Mouse (Mus musculus) right cerebral cortex, postnatal 25 days (tissue): ENCODE results near the gene Moap1.

Experiments
- DNase-seq: peaks from one replicate; pipeline ENCODE4 v3.0.0; 2022

Gene Moap1

DNA sequence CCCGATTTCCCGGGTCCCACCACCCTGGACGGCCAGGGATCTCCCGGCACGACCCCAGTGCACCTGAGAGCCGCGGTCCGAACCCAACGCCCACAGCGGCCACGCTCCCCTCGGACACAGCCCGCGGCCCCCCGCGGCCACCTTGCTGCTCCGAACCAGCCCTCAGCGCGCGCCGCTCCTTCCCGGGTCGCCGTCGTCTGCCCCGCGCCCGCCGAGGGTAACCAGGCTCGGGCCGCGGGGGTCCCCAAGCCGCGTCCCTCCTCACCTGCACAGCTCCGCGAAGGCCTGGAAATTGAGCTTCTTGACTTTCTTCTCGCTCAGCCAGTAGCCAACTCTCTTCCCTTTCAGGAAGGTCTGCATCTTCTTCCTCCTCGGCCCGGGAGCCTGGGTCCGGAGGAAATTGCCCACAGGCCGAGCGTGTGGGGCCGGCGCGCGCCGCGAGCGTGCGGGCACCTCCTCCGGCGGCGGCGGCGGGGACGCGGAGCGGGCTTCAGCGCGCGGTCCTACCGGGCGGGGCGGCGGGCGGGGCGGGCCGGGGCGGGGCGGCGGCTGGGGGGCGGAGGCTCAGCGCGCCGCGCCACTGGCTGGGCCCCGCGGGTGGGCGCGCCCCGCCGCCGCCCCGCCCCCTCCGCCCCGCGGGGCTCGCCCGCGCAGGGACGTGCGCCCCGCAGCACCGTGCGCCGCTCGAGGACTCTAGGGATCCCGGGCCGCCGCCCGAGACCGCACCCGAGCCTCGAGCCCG, 38.8 kb downstream of the Moap1 start, which contains the start of gene Itpk1:
Itpk1 (minus strand) TSS at position 474 of the 742 bp plus-strand sequence.
- DNase-seq, result peak; percentile 70

DNA sequence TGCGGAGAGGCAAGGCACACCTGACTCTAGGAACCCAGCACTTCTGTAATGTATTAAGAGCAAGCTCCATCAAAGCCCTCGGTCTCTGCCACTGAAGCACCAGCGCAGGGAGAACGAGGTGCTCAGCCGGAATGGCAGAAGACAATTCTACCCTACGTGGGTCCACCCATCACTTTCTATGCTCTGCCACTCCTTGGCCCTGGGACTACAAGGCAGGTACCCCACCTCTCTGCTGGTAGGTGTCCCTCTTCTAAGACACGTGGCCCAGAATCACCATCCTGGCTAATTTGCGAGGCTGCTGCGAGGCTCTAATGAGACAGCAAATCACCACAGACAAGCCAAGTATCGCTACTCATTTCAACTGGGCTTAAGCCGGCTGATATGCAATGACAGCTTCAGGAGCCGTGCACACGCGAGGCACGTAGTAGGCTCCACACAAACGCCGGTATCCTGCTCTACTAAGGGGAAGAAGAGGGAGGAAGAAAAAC, 39.5 kb downstream of the Moap1 start:
- DNase-seq, result no peak

DNA sequence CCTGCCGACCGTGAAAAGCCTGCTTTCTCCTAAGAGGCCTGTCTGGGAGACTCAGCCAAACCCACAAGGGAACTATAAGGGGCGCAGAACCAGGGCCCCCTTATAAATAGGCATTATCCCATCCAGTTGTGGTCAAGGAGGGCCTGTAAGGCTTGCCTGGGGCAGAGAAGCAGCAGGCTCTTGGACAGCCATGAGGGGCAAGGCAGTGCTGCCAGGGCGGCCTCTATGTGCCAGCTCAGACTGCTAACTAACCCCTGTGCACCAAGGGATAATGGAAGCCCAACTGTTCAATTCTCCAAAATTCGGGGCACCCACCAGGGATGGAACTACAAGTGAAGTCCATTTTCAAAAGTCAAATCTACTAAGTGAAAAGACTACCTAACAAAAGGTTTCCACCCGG, 40.0 kb downstream of the Moap1 start:
- no peak for DNase-seq

DNA sequence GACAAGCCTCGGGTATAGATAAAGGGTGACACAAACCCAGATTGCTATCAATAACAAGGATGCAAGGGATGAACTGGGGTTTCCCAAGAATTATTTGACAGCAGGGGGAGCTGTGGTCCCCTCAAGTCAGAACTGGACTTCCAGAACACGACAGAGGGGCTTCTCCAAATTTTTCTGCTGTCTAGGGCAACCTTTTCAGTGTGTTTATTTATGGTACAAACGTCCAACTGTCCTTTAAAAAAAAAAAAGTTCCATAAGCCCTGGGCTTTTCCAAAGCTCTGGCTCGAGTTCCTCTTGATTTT, 40.4 kb downstream of the Moap1 start:
- no peak for DNase-seq

- no peak for DNase-seq
These were observed 40.9 kb downstream of the Moap1 start for GRCm38 (mm10) chr12:102702356-102703110.

- DNase-seq, result no peak
These were observed 41.7 kb downstream of the Moap1 start for GRCm38 (mm10) chr12:102701691-102702207.

GRCm38 (mm10) chr12:102700453-102700852, 43.0 kb downstream of the Moap1 start:
- no peak for DNase-seq

DNA sequence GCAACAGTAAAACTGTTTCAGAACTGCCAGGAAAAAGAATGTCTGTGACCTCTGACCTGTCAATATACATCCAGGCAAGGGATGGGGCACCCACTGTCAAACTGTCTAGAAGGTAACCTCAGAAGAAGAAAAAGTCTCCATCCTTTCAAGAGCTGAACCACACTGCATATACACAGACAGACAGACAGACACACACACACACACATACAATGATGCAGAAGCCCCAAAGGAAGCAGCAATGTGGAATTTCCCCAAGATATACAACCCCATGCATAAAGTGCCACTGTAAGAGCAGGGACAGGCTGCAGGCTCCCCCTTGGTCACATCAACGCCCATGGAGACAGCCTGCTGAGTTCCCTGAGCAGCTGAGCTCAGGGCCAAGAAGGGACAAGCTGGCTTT, 44.3 kb downstream of the Moap1 start:
- DNase-seq, result no peak

- no peak for DNase-seq
These were observed 45.3 kb downstream of the Moap1 start for GRCm38 (mm10) chr12:102698089-102698684.

- no peak for DNase-seq
These were observed 46.1 kb downstream of the Moap1 start for GRCm38 (mm10) chr12:102697381-102697780.

DNA sequence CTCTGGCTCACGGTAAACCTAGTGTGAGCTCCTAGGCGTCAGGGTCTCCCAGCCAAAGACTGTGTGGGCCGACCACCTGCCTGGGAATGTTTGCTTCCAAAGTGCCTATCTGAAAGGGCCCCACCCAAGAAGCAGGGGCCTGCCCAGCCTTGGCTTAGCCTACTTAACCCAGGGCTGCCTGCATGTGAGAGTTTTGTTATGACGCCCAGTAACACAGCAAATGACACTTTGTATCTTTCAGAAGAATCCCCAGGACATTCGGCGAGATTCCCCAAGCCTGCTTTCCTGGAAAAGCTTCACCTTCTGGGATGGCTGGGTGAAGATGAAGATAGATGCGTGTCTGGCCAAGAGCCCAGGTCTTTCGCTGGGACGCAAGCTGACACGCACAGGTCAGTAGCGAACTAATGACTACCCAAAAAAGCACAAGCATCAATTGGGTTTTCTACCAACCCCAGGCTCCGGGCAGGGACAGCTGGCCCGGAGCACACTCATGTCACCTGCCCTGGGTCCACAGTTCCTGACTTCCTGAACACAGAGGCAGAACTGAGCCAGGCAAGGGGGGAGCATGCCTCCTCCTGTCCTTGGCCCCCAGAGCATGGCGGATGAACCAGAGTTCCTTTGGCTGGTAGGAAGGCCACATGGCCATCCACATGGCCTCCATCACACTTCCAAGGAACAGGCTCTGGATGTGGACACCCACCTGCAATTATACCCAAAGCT, 46.7 kb downstream of the Moap1 start:
- no peak for DNase-seq

DNA sequence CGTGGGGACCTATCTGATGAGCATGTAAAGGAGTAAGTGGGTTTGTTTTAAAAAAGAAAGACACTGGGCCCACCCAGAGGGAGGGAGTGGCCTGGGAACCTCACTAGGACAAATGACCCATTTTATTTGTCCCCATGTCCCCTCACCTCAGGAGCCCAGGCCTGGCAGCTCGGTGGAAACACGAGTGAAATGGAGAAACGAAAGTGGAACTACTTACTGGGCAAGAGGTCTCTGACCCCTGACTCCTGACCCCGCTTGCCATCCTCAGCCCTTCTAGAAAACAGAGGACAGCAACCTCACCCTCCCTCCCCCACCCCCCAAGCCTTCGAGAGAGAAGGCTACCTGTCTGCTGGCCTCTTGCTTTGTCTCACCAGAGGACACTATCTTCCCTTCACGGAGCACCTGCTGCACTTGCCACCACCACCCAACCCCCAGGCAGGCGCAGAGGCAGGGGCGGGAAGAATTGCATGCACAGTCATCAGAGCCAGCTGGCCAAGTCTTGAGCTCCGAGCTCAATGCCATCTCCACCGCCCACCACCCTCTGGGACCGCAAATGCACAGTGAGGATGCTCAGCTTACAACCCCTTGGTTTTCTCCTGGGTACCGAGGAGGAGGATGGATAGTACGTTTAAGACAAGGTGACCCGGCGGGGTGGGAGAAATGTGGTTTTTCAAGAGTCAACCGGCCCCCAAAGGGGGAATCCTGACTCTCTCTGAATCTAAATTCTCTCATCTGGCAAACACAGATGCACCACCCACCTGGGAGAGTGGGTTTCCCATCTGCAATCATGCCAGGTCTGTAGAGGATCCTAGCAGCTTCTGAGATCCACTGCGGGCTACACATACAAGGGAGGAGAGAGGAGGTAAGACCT, 47.9 kb downstream of the Moap1 start:
- peak; percentile 85 for DNase-seq
